Mouse (Mus musculus) hindbrain, embryonic 11.5 days (tissue): ENCODE results near the gene Mum1. TPM values are rescaled to one million over a fixed set of nuclear protein-coding genes. Genes with fewer than 3 reads are reported as not detected.
"Not testable (repeated sequence)": the region's sequence is repeated elsewhere in the genome, so short reads cannot be mapped to it uniquely, and the experiment has no call there.

ENCODE experiments used
- ATAC-seq: fragments of 200-750 bp; cut with Nextera tagmentation; 2 replicates; pipeline ENCODE4 v1.8.0; 2017; ENCODE audit warnings: mild to moderate bottlenecking, moderate TSS enrichment, moderate library complexity; ENCODE audit not compliant: low FRiP score
- DNase-seq: peaks from one replicate; pipeline ENCODE4 v3.0.0-alpha.2; 2015; ENCODE audit warnings: low spot score
- H3K27ac ChIP-seq: fragments of 300-500 bp; sonication (generic); 2 replicates; pipeline ENCODE4 v1.5.1; 2014; ENCODE audit warnings: mild to moderate bottlenecking, low read depth, low read length
- H3K27me3 ChIP-seq: fragments of 300-500 bp; sonication (generic); 2 replicates; pipeline ENCODE4 v1.6.1; 2014; ENCODE audit warnings: mild to moderate bottlenecking, low read length, moderate library complexity, mixed read lengths; ENCODE audit not compliant: control insufficient read depth, insufficient read depth
- H3K36me3 ChIP-seq: fragments of 300-500 bp; sonication (generic); 2 replicates; pipeline ENCODE4 v1.6.1; 2014; ENCODE audit warnings: mild to moderate bottlenecking, low read length, moderate library complexity, mixed read lengths; ENCODE audit not compliant: control insufficient read depth, insufficient read depth
- H3K4me1 ChIP-seq: fragments of 300-500 bp; sonication (generic); replicated peaks from 2 replicates; pipeline ENCODE4 v1.6.1; 2014; ENCODE audit warnings: low read length, mixed read lengths; ENCODE audit not compliant: control insufficient read depth, insufficient read depth
- H3K4me2 ChIP-seq: fragments of 300-500 bp; sonication (generic); replicated peaks from 2 replicates; pipeline ENCODE4 v1.6.1; 2014; ENCODE audit warnings: mild to moderate bottlenecking, low read depth, low read length
- H3K4me3 ChIP-seq: fragments of 300-500 bp; sonication (generic); 2 replicates; pipeline ENCODE4 v1.5.1; 2014; ENCODE audit warnings: low read depth, low read length
- H3K9ac ChIP-seq: fragments of 300-500 bp; sonication (generic); 2 replicates; pipeline ENCODE4 v1.6.1; 2014; ENCODE audit warnings: low read depth, low read length
- H3K9me3 ChIP-seq: fragments of 300-500 bp; sonication (generic); 2 replicates; pipeline ENCODE4 v1.6.1; 2016; ENCODE audit warnings: low read length; ENCODE audit not compliant: control insufficient read depth
- WGBS: fragments of 180-500 bp; shearing (Covaris S2); extraction: QIAGEN DNeasy Blood & Tissue Kit; methylation state at CpG from one replicate; pipeline ENCODE4 v1.1.7; 2014; 5-methylcytosine and 5-hydroxymethylcytosine counted together
- polyA plus RNA-seq: library from polyadenylated mRNA; unstranded; fragments of >200 nt; fragmentation: Nextera tagmentation; extraction: Ambion mirVana; gene quantifications from 2 replicates; pipeline ENCODE4 v1.2.1, GENCODE M21; 2014

The Mum1 gene
- polyA plus RNA-seq, 1 experiment from 2014 or later, result 49.4 TPM

GRCm38 (mm10) chr10:80220676-80221075 lies 5.6 kb upstream of the Mum1 start:
- DNase-seq (no peak), ATAC-seq (no peak)
- WGBS, result 43% methylated on average over 6 of the region's 9 CpGs
- no peak overlapping the region for H3K4me2 ChIP-seq
- H3K27me3 ChIP-seq, result no peaks in the 10 kb centered on the region
- H3K36me3 ChIP-seq, result no peaks in the 10 kb centered on the region
- H3K27ac ChIP-seq, result no peak overlapping the region
- H3K9ac ChIP-seq, result no peak overlapping the region
- H3K9me3 ChIP-seq, result no peaks in the 10 kb centered on the region
- peaks cover under 1% of the 10 kb centered on the region; the same call in 1 of the 2 replicates for H3K4me1 ChIP-seq
- H3K4me3 ChIP-seq, result no peak overlapping the region

GRCm38 (mm10) chr10:80223137-80223536 lies 3.1 kb upstream of the Mum1 start:
- not testable (repeated sequence) for H3K36me3 ChIP-seq, H3K9ac ChIP-seq, H3K27me3 ChIP-seq, DNase-seq, H3K4me2 ChIP-seq, H3K4me3 ChIP-seq, H3K4me1 ChIP-seq, H3K27ac ChIP-seq, ATAC-seq, H3K9me3 ChIP-seq
- 84% methylated on average over 2 of the region's 2 CpGs for WGBS

DNA sequence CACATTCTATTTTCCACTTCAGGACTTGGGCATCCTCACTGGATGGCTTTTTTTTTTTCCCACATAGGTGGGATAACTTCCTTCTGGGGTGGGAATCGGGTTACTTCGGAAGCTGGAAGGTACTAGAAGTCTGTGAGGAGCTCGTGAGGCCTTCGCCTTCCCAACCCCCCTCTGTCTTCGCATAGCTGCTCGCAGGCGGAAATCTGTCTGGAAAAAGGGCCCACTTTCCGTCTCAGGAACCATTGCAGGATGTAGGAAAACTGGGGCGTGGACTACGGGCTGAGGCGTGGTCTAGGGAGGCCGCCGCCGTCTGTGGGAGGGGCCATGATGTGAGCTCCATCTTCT lies 191 bp upstream of the Mum1 start:
- peak overlapping the region; percentile 90 for H3K27ac ChIP-seq
- H3K4me2 ChIP-seq, result peak overlapping the region; percentile 93
- H3K9me3 ChIP-seq, result no peaks in the 10 kb centered on the region
- peak overlapping the region; percentile 85 for H3K4me3 ChIP-seq
- 1% methylated on average over 14 of the region's 14 CpGs for WGBS
- H3K9ac ChIP-seq, result peak overlapping the region; percentile 45; the same call in 1 of the 2 replicates
- ATAC-seq, result peak; percentile 17
- H3K36me3 ChIP-seq, result no peaks in the 10 kb centered on the region
- DNase-seq, result no peak
- no peaks in the 10 kb centered on the region for H3K27me3 ChIP-seq
- H3K4me1 ChIP-seq, result peaks cover 11% of the 10 kb centered on the region

DNA sequence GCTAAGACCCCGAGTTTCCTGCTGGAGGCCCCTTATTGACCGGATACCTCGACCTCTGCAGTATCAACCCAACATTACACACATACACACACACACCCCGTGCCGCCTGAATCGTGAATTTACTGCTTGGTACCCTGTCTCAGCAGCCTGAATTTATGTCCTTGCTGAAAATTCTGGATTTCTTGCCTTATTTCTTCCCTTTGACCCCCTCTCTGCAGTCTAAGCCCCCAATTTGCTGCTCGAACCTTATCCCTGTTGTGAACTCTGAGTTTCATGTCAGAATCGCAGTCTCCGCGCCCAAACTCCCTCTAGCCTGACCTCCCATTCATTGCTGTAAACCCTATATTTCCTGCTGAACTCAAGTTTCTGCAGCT lies 919 bp downstream of the Mum1 start:
- H3K27me3 ChIP-seq, result no peaks in the 10 kb centered on the region
- H3K4me2 ChIP-seq, result peak overlapping the region; percentile 93
- 11% methylated on average over 10 of the region's 10 CpGs for WGBS
- H3K9me3 ChIP-seq, result no peaks in the 10 kb centered on the region
- no peaks in the 10 kb centered on the region for H3K36me3 ChIP-seq
- H3K4me1 ChIP-seq, result peaks cover 11% of the 10 kb centered on the region
- DNase-seq, result no peak
- no peak; the same call in 1 of the 2 replicates for ATAC-seq
- H3K27ac ChIP-seq, result peak overlapping the region; percentile 90; the same call in 1 of the 2 replicates
- peak overlapping the region; percentile 85 for H3K4me3 ChIP-seq
- H3K9ac ChIP-seq, result peak overlapping the region; percentile 95

DNA sequence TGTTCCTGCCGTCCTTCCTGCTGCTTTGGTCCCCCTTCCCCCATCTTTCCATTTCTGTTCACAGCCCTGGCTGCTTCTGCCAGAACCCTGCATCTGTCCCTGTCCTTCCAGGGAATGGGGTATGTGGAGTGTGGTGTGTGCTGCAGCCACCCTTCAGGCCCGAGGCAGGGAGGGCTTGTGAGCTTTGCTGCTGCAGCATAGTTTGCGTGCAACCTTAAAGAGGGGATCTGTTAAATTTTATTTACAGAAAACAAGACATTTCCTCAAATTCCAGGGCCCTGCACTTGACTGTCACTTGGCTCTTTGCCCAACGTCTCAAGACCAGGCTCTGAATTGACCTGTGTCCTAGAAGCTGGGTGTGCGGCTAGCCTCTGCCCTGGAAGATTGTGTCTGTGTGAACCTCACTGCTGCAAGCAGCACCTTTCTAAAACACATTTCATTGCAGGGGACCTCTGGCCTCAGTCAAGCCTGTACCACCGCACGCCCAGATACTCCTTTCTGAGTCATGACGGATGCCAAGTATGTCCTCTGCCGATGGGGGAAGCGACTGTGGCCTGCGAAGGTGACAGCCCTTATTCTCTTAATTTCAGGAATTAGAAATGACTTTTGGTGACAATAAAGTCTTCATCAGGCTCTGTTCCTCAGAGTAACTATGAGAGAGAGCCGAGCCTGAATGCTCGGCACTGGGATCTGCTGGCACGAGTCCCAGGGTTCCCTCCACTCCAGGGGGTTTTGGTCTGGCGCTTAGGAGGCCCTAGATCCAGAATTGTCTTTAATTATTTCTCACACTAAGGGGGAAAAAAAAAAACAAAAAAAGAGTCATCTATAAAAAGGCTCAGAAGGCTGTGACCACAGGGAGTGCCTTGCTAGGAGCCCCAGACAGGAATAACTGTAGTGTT lies 1.9 kb downstream of the Mum1 start:
- Histone ChIP-seq H3K4me3 (peak overlapping the region; percentile 85; the same call in 1 of the 2 replicates), H3K4me2 (peak overlapping the region; percentile 93), H3K27me3 (no peaks in the 10 kb centered on the region), H3K9ac (peak overlapping the region; percentile 95), H3K27ac (no peak overlapping the region), H3K9me3 (no peaks in the 10 kb centered on the region), H3K36me3 (no peaks in the 10 kb centered on the region; the same call in 1 of the 2 replicates), H3K4me1 (peaks cover 14% of the 10 kb centered on the region)
- 67% methylated on average over 15 of the region's 15 CpGs for WGBS
- DNase-seq (no peak), ATAC-seq (no peak)

- Histone ChIP-seq H3K4me3 (no peak overlapping the region), H3K27ac (no peak overlapping the region), H3K9me3 (no peaks in the 10 kb centered on the region), H3K27me3 (no peaks in the 10 kb centered on the region), H3K4me1 (0 out of 2 replicates have a peak, but pooled peaks cover 2% of the 10 kb centered on the region), H3K36me3 (peaks cover 19% of the 10 kb centered on the region), H3K9ac (no peak overlapping the region), H3K4me2 (no peak overlapping the region)
- 95% methylated on average over 13 of the region's 13 CpGs for WGBS
- no peak for ATAC-seq
- DNase-seq, result no peak
Measured at GRCm38 (mm10) chr10:80236145-80236825, 10.1 kb downstream of the Mum1 start.

DNA sequence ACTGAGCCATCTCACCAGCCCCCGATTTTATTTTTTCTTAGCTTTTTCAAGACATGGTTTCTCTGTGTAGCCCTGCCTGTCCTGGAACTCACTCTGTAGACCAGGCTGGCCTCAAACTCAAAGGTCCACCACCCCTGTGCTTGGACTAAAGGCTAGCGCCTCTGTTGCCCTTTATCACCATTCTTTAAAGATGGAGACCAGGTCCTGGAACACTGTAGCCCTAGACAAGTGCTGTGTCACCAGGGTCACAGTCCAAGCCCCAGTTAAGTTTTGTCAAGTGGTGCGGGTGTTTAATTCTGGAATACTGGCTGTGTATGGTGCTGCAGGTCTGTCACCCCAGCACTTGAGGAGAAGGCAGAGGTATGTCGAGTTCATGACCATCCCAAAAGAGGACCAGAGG lies 10.8 kb downstream of the Mum1 start:
- H3K4me1 ChIP-seq, result 0 out of 2 replicates have a peak, but pooled peaks cover 2% of the 10 kb centered on the region
- ATAC-seq, result no peak
- no peaks in the 10 kb centered on the region for H3K9me3 ChIP-seq
- H3K27me3 ChIP-seq, result no peaks in the 10 kb centered on the region
- no peak overlapping the region for H3K9ac ChIP-seq
- WGBS, result 90% methylated on average over 4 of the region's 4 CpGs
- no peak overlapping the region for H3K4me3 ChIP-seq
- H3K36me3 ChIP-seq, result peaks cover 21% of the 10 kb centered on the region
- H3K4me2 ChIP-seq, result no peak overlapping the region
- H3K27ac ChIP-seq, result no peak overlapping the region
- no peak for DNase-seq

DNA sequence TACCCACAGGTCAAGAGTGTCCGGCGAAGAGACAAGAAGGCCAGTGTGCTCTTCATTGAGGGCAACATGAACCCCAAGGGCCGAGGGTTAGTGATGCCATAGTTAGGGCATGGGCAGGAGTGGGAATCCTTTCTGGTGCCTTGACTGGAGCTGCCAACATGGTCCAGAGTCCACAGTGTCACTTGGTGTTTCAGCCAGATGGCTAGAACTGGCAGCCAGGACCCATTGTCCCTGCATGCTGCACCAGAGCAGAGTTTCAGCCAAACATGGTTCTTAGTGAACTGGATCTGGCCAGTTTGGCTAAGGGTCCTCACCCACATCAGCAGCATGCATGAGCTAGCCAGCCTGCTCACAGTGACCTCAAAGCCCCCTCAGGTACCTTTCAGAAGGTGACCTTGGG lies 12.1 kb downstream of the Mum1 start:
- Histone ChIP-seq H3K9me3 (no peaks in the 10 kb centered on the region), H3K27ac (no peak overlapping the region), H3K4me3 (no peak overlapping the region), H3K9ac (no peak overlapping the region), H3K36me3 (peaks cover 25% of the 10 kb centered on the region), H3K4me2 (no peak overlapping the region), H3K4me1 (no peaks in the 10 kb centered on the region; the same call in 1 of the 2 replicates), H3K27me3 (no peaks in the 10 kb centered on the region)
- DNase-seq, result no peak
- 95% methylated on average over 3 of the region's 3 CpGs for WGBS
- no peak for ATAC-seq
